Mouse (Mus musculus): Measurements from ENCODE around the gene Tspan1. TPM values are rescaled to one million over a fixed set of nuclear protein-coding genes. Genes with fewer than 3 reads are reported as not detected.

Tspan1 gene
- polyA plus RNA-seq, 1 experiment from 2014 or later: 76.4 TPM

DNA sequence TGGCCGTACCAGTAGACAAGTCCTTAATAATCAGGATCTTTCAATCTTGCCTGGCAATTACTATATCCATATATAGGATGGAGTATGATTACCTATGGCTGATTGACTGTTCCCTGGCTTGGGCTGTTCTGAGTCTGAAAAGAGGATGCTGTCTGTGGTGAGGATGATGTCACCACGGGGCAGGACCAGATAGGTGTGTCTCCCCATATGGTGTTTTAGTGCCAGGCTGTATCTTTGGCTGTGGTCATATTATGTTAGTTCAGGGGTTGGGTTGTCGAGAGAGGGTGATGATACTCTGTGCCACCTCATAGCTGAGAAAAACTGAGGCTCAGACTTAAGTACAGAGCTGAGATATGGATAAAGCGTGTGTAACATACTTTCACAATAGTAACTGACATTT, 17.7 kb upstream of the Tspan1 start:
- H3K4me2 ChIP-seq (ENCODE audit: low read depth, low read length): no peak overlapping the region
- no peaks in the 10 kb centered on the region for H3K9me3 ChIP-seq (replicated peaks; ENCODE audit: control insufficient read depth, low read length)
- 82% methylated on average over 4 of the region's 4 CpGs for WGBS
- ATAC-seq (ENCODE audit: insufficient read depth, low FRiP score): no peak
- H3K27ac ChIP-seq (ENCODE audit: low read length): no peak overlapping the region
- H3K4me3 ChIP-seq (replicated peaks; ENCODE audit: low read length): no peak overlapping the region
- no peaks in the 10 kb centered on the region for H3K36me3 ChIP-seq (ENCODE audit: control insufficient read depth, insufficient read depth, low read length)
- no peak overlapping the region for H3K9ac ChIP-seq (ENCODE audit: low read length)
- peaks cover 4% of the 10 kb centered on the region; the same call in 1 of the 2 replicates for H3K4me1 ChIP-seq (ENCODE audit: control insufficient read depth, insufficient read depth, low read length)
- peaks cover 3% of the 10 kb centered on the region; the same call in 1 of the 2 replicates for H3K27me3 ChIP-seq (ENCODE audit: control insufficient read depth, insufficient read depth, low read length)

DNA sequence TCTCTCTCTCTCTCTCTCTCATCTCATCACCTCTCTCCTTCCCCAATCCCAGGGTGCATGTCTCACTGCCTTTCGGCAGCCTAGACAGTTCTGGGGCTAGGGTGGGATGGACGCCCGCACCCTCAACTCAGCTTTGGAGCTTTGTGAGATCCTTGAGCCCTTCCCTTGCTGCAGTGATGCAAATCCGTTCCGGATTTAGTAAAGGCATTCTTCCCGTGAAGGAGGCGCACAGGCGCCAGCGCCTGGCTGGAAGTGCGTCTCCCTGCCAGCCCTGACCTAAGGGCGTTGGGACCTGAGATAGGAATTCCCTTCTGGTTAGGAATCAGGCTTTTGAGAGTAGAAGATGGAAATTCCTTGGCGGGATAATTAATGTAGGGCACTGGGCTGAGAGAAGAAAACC, 15.3 kb upstream of the Tspan1 start:
- Histone ChIP-seq H3K9ac (ENCODE audit: low read length) (peak overlapping the region; percentile 2), H3K27ac (ENCODE audit: low read length) (peak overlapping the region; percentile 14; the same call in 1 of the 2 replicates), H3K4me2 (ENCODE audit: low read depth, low read length) (peak overlapping the region; percentile 25; the same call in 1 of the 2 replicates), H3K27me3 (ENCODE audit: control insufficient read depth, insufficient read depth, low read length) (peaks cover 3% of the 10 kb centered on the region; the same call in 1 of the 2 replicates), H3K36me3 (ENCODE audit: control insufficient read depth, insufficient read depth, low read length) (no peaks in the 10 kb centered on the region), H3K4me1 (ENCODE audit: control insufficient read depth, insufficient read depth, low read length) (peaks cover 4% of the 10 kb centered on the region; the same call in 1 of the 2 replicates), H3K4me3 (replicated peaks; ENCODE audit: low read length) (no peak overlapping the region), H3K9me3 (replicated peaks; ENCODE audit: control insufficient read depth, low read length) (no peaks in the 10 kb centered on the region)
- ATAC-seq (ENCODE audit: insufficient read depth, low FRiP score): no peak
- WGBS: 11% methylated on average over 12 of the region's 12 CpGs

DNA sequence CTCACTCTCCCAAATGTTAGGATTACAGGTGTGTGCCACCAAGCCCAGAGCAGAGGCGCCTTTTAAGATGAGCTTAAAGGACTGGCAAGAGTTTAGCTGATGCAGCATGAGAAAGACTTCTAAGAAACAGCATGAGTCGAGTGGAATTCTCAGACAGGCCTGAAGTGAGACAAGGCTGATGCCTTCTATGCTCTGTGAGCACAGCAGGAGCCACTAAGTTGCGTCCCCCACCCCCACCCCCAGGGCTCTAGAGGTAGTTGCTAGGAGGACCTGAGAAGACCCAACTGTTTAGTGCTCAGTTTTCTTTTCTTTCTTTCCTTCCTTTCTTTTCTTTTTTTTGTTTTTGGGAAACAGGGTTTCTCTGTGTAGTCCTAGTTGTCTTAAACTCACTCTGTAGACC, 14.7 kb upstream of the Tspan1 start:
- Histone ChIP-seq H3K4me3 (replicated peaks; ENCODE audit: low read length) (no peak overlapping the region), H3K36me3 (ENCODE audit: control insufficient read depth, insufficient read depth, low read length) (no peaks in the 10 kb centered on the region), H3K9me3 (replicated peaks; ENCODE audit: control insufficient read depth, low read length) (no peaks in the 10 kb centered on the region), H3K4me2 (ENCODE audit: low read depth, low read length) (no peak overlapping the region), H3K27me3 (ENCODE audit: control insufficient read depth, insufficient read depth, low read length) (peaks cover 3% of the 10 kb centered on the region; the same call in 1 of the 2 replicates), H3K27ac (ENCODE audit: low read length) (no peak overlapping the region), H3K9ac (ENCODE audit: low read length) (no peak overlapping the region), H3K4me1 (ENCODE audit: control insufficient read depth, insufficient read depth, low read length) (peaks cover 8% of the 10 kb centered on the region)
- 61% methylated on average over 3 of the region's 3 CpGs for WGBS
- no peak for ATAC-seq (ENCODE audit: insufficient read depth, low FRiP score)

DNA sequence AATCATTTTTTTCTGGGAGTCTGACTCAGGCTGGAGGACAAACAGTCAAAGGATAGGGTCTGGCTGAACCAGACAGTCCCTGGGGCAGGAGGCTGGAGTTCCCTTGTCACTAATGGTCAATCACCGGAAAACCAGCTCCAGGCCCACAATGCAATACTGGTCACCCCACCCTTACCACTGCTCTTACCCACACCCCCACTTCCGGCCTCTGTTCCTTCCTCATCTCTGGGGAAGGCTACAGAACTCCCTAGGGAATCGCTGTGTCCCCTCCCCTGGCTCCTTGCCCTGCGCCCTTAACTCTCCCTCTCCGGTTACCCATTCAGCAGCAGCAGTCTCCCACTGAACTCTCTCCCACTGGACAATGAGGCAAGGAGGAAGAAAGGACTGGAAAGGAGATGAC, 9.7 kb upstream of the Tspan1 start:
- H3K9ac ChIP-seq (ENCODE audit: low read length): peak overlapping the region; percentile 70
- peak overlapping the region; percentile 55 for H3K4me2 ChIP-seq (ENCODE audit: low read depth, low read length)
- no peak for ATAC-seq (ENCODE audit: insufficient read depth, low FRiP score)
- no peaks in the 10 kb centered on the region for H3K27me3 ChIP-seq (ENCODE audit: control insufficient read depth, insufficient read depth, low read length)
- peaks cover 24% of the 10 kb centered on the region for H3K4me1 ChIP-seq (ENCODE audit: control insufficient read depth, insufficient read depth, low read length)
- no peaks in the 10 kb centered on the region for H3K9me3 ChIP-seq (replicated peaks; ENCODE audit: control insufficient read depth, low read length)
- H3K36me3 ChIP-seq (ENCODE audit: control insufficient read depth, insufficient read depth, low read length): no peaks in the 10 kb centered on the region
- H3K27ac ChIP-seq (ENCODE audit: low read length): peak overlapping the region; percentile 92
- 26% methylated on average over 5 of the region's 5 CpGs for WGBS
- no peak overlapping the region for H3K4me3 ChIP-seq (replicated peaks; ENCODE audit: low read length)

DNA sequence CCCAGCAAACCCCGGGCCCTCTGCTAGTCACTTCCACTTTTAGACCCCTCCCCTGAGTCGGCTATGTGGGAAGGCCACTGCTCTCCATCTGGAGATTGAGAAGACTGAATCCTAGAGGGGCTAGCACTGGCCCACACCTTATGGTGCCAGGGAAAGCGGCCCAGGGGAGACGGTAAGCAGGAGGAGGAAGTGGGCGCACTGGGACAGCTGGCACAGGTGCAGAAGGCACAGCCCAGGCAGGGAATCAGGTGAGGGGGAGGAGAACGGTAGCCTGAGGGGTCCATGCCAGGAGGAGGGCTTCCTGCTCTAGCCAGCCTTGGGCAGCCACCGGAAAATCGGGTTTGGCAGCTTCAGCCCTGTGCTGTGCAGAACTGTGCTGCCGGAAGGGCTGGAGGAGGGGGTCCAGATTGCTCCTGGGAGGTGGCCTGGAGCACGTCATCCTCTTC, 9.2 kb upstream of the Tspan1 start:
- Histone ChIP-seq H3K9ac (ENCODE audit: low read length) (peak overlapping the region; percentile 70), H3K4me2 (ENCODE audit: low read depth, low read length) (peak overlapping the region; percentile 55), H3K36me3 (ENCODE audit: control insufficient read depth, insufficient read depth, low read length) (no peaks in the 10 kb centered on the region), H3K4me3 (replicated peaks; ENCODE audit: low read length) (peak overlapping the region; percentile 32), H3K27me3 (ENCODE audit: control insufficient read depth, insufficient read depth, low read length) (no peaks in the 10 kb centered on the region), H3K27ac (ENCODE audit: low read length) (peak overlapping the region; percentile 92), H3K9me3 (replicated peaks; ENCODE audit: control insufficient read depth, low read length) (no peaks in the 10 kb centered on the region), H3K4me1 (ENCODE audit: control insufficient read depth, insufficient read depth, low read length) (peaks cover 24% of the 10 kb centered on the region)
- WGBS: 16% methylated on average over 10 of the region's 10 CpGs
- ATAC-seq (ENCODE audit: insufficient read depth, low FRiP score): peak; percentile 91

DNA sequence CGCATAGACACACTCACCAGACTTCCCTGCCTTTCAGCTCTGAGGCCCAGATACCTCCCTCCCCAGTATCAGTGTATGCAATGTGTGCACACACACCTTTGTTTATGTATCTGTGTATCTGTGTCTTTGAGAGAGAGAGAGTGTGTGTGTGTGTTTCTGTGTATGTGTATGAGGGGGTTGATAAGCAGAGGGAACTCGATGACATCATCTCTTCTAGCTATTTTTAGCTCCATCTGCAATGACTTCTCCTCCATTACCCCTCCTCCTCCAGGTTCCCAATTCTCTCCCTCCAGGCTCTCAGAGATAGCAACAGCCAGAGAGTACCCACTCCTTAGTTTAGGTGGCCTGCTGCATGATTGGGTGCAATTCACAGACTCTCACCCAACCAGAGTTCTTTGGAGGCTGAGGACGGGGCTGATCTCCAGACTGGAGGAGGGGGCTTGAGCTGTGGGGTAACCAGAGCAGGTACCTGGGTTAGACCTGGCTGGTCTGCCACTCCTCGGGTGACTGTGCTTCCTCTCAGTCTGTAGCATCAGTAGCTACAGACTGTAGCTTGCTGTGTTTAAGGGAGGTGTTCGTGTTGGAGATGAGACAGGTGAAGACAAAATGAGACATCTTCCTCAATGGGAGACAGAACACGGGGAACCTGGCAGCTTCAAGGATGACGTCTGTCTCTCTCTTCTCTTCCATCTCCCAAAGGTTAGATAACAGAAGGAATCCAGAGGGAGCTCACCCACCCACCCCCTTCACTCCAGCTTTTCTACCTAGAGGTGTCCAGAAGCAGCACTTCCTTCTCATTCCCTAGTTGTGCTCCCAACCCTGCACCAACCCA, 8.5 kb upstream of the Tspan1 start:
- Histone ChIP-seq H3K36me3 (ENCODE audit: control insufficient read depth, insufficient read depth, low read length) (no peaks in the 10 kb centered on the region), H3K4me3 (replicated peaks; ENCODE audit: low read length) (peak overlapping the region; percentile 32), H3K9ac (ENCODE audit: low read length) (peak overlapping the region; percentile 70), H3K9me3 (replicated peaks; ENCODE audit: control insufficient read depth, low read length) (no peaks in the 10 kb centered on the region), H3K27ac (ENCODE audit: low read length) (peak overlapping the region; percentile 92), H3K27me3 (ENCODE audit: control insufficient read depth, insufficient read depth, low read length) (no peaks in the 10 kb centered on the region), H3K4me1 (ENCODE audit: control insufficient read depth, insufficient read depth, low read length) (peaks cover 24% of the 10 kb centered on the region), H3K4me2 (ENCODE audit: low read depth, low read length) (peak overlapping the region; percentile 55)
- ATAC-seq (ENCODE audit: insufficient read depth, low FRiP score): peak; percentile 72
- whole genome bisulfite sequencing: 51% methylated on average over 7 of the region's 7 CpGs

DNA sequence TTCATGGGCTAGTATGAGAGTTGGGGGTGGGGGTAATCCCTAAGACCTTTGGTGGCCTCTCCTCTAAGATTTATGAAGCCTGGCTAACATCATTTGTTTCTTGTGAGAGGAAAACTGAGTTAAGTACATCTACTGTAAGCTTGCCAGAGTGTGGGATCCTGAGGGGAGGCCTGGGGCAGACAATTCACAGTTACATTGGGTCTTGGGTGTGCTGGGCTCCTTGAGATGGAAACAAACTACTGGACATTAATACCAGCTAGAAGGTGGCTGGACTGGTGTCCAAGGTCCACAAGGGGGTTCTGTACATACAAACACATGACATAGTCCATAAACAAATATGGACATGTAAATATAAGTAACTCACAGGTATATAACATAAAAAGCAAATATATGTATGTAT, 7.7 kb upstream of the Tspan1 start:
- ATAC-seq (ENCODE audit: insufficient read depth, low FRiP score): no peak
- Histone ChIP-seq H3K4me1 (ENCODE audit: control insufficient read depth, insufficient read depth, low read length) (peaks cover 24% of the 10 kb centered on the region), H3K36me3 (ENCODE audit: control insufficient read depth, insufficient read depth, low read length) (no peaks in the 10 kb centered on the region), H3K27me3 (ENCODE audit: control insufficient read depth, insufficient read depth, low read length) (no peaks in the 10 kb centered on the region), H3K4me3 (replicated peaks; ENCODE audit: low read length) (no peak overlapping the region), H3K27ac (ENCODE audit: low read length) (peak overlapping the region; percentile 60), H3K9me3 (replicated peaks; ENCODE audit: control insufficient read depth, low read length) (no peaks in the 10 kb centered on the region), H3K9ac (ENCODE audit: low read length) (no peak overlapping the region), H3K4me2 (ENCODE audit: low read depth, low read length) (no peak overlapping the region)

DNA sequence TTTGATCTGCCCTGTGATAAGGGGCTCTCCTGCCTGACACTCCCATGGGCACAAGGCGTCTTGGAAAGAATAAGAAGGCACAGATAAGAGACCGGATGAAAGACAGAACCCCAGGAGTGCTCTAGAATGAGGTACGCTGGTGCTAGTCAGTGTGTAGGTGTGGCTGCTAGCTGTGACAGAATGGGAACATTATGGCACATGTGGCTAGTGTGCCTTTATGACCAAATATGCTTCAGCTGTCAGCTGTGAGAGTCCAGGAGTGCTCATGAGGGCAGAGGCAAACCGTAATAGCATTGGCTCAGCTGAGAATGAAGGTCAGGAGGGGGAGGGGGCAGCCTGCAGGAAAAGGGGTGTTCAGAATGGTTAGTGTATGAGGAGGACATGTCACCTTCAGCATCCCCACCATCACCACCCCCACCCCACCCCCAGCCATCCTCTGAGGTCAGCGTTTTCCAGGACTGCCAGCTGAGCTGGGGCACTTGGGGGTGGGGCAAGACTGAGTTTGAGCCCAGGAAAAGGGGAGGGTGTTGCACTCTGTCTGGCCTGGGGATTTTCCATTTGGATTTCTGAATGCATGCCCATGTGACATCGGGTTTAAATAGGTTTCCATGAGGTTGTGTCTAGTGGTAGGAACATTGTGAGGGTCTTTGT, 7.2 kb upstream of the Tspan1 start:
- Histone ChIP-seq H3K4me3 (replicated peaks; ENCODE audit: low read length) (no peak overlapping the region), H3K27me3 (ENCODE audit: control insufficient read depth, insufficient read depth, low read length) (no peaks in the 10 kb centered on the region), H3K27ac (ENCODE audit: low read length) (peak overlapping the region; percentile 60), H3K36me3 (ENCODE audit: control insufficient read depth, insufficient read depth, low read length) (no peaks in the 10 kb centered on the region), H3K4me1 (ENCODE audit: control insufficient read depth, insufficient read depth, low read length) (peaks cover 24% of the 10 kb centered on the region), H3K9ac (ENCODE audit: low read length) (no peak overlapping the region), H3K9me3 (replicated peaks; ENCODE audit: control insufficient read depth, low read length) (no peaks in the 10 kb centered on the region), H3K4me2 (ENCODE audit: low read depth, low read length) (no peak overlapping the region)
- WGBS: 38% methylated on average over 6 of the region's 6 CpGs
- ATAC-seq (ENCODE audit: insufficient read depth, low FRiP score): 0 out of 2 replicates have a peak, but pooled peaks have one; percentile 19

DNA sequence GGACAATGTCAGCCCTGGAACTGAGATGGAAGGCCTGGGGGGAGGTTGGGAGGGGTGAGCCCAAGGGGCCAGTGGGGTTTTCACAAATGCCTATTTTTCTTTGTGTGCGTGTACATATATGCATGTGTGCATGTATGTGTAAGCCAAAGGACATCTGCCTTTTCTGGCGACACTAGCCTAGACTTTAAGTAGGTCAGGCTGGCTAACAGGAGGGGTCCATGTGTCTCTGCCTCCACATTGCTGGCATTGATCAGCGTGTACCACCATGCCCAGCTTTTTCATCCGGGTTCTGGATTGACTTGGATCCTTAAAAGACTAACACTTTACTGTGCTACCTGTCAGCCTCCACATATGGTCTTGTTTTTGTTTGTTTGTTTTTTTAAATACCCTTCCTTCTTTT, 6.4 kb upstream of the Tspan1 start:
- no peak overlapping the region for H3K4me2 ChIP-seq (ENCODE audit: low read depth, low read length)
- WGBS: 86% methylated on average over 4 of the region's 4 CpGs
- no peaks in the 10 kb centered on the region for H3K36me3 ChIP-seq (ENCODE audit: control insufficient read depth, insufficient read depth, low read length)
- no peak overlapping the region for H3K4me3 ChIP-seq (replicated peaks; ENCODE audit: low read length)
- H3K27ac ChIP-seq (ENCODE audit: low read length): no peak overlapping the region
- no peaks in the 10 kb centered on the region for H3K9me3 ChIP-seq (replicated peaks; ENCODE audit: control insufficient read depth, low read length)
- no peak overlapping the region for H3K9ac ChIP-seq (ENCODE audit: low read length)
- peaks cover 24% of the 10 kb centered on the region for H3K4me1 ChIP-seq (ENCODE audit: control insufficient read depth, insufficient read depth, low read length)
- no peaks in the 10 kb centered on the region for H3K27me3 ChIP-seq (ENCODE audit: control insufficient read depth, insufficient read depth, low read length)
- ATAC-seq (ENCODE audit: insufficient read depth, low FRiP score): no peak

Measured in stomach, embryonic 16.5 days (tissue).